Mouse (Mus musculus) midbrain, embryonic 11.5 days (tissue): Measurements from ENCODE around the gene Tas1r3. TPM values are rescaled to one million over a fixed set of nuclear protein-coding genes. Genes with fewer than 3 reads are reported as not detected.

Experiments
- microRNA-seq: library from miRNA; unstranded; fragments of <30 nt; microRNA quantifications from one replicate; pipeline ENCODE4, GENCODE M21; 2017
- polyA plus RNA-seq: library from polyadenylated mRNA; unstranded; fragments of >200 nt; fragmentation: Nextera tagmentation; extraction: Ambion mirVana; gene quantifications from 2 replicates; pipeline ENCODE4 v1.2.1, GENCODE M21; 2014

Tas1r3 gene
- polyA plus RNA-seq, 1 experiment from 2014 or later: 0.34 TPM

Small RNA genes within 50 kb of the gene (microRNA-seq; reads per million reads assigned to microRNA genes)
- gene Gm22991: not detected

Other genes with a start within 250 kb of the Tas1r3 start
- 72.9 and 83.6 TPM in 2 replicates for gene Cdk11b, start 238.5 kb downstream of the Tas1r3 start, polyA plus RNA-seq
- gene Gm10563, start 218.0 kb downstream of the Tas1r3 start, polyA plus RNA-seq: not detected in 2 replicates
- 2.5 and 4.1 TPM in 2 replicates for gene Mmp23, start 210.0 kb downstream of the Tas1r3 start, polyA plus RNA-seq
- gene Mib2, start 194.2 kb downstream of the Tas1r3 start, polyA plus RNA-seq: 11.8 and 12.8 TPM in 2 replicates
- gene Fndc10, start 169.0 kb downstream of the Tas1r3 start, polyA plus RNA-seq: 1.3 and 1.5 TPM in 2 replicates
- 147 and 155 TPM in 2 replicates for gene Ssu72, start 158.6 kb downstream of the Tas1r3 start, polyA plus RNA-seq
- 0.69 and 0.96 TPM in 2 replicates for gene Tmem240, start 128.6 kb downstream of the Tas1r3 start, polyA plus RNA-seq
- 84.5 and 84.6 TPM in 2 replicates for gene Atad3a, start 102.3 kb downstream of the Tas1r3 start, polyA plus RNA-seq
- gene Vwa1, start 88.7 kb downstream of the Tas1r3 start, polyA plus RNA-seq: 9.1 and 9.9 TPM in 2 replicates
- gene Tmem88b, start 77.5 kb downstream of the Tas1r3 start, polyA plus RNA-seq: 0.14 and 0.21 TPM in 2 replicates
- not detected in 2 replicates for gene Ankrd65, start 72.9 kb downstream of the Tas1r3 start, polyA plus RNA-seq
- gene Mrpl20, start 60.5 kb downstream of the Tas1r3 start, polyA plus RNA-seq: 225 and 243 TPM in 2 replicates
- gene Ccnl2, start 50.9 kb downstream of the Tas1r3 start, polyA plus RNA-seq: 146 and 157 TPM in 2 replicates
- 113 and 128 TPM in 2 replicates for gene Aurkaip1, start 32.1 kb downstream of the Tas1r3 start, polyA plus RNA-seq
- 37.7 and 41.9 TPM in 2 replicates for gene Mxra8, start 23.7 kb downstream of the Tas1r3 start, polyA plus RNA-seq
- 8.6 and 10.7 TPM in 2 replicates for gene Dvl1, start 16.0 kb downstream of the Tas1r3 start, polyA plus RNA-seq
- gene Cptp, start 6.1 kb upstream of the Tas1r3 start, polyA plus RNA-seq: 24.7 and 24.8 TPM in 2 replicates
- 102 and 103 TPM in 2 replicates for gene Ints11, start 6.2 kb upstream of the Tas1r3 start, polyA plus RNA-seq
- gene Pusl1, start 28.4 kb upstream of the Tas1r3 start, polyA plus RNA-seq: 37.2 and 39.4 TPM in 2 replicates
- gene Acap3, start 28.5 kb upstream of the Tas1r3 start, polyA plus RNA-seq: 25.6 and 27.5 TPM in 2 replicates
- 148 and 158 TPM in 2 replicates for gene Ube2j2, start 80.5 kb upstream of the Tas1r3 start, polyA plus RNA-seq
- 19.8 and 20.4 TPM in 2 replicates for gene C1qtnf12, start 99.0 kb upstream of the Tas1r3 start, polyA plus RNA-seq
- 17.2 and 18.8 TPM in 2 replicates for gene B3galt6, start 129.3 kb upstream of the Tas1r3 start, polyA plus RNA-seq
- gene Sdf4, start 129.5 kb upstream of the Tas1r3 start, polyA plus RNA-seq: 130 and 136 TPM in 2 replicates
- 0.41 and 1.1 TPM in 2 replicates for gene Tnfrsf4, start 150.5 kb upstream of the Tas1r3 start, polyA plus RNA-seq
- gene Tnfrsf18, start 162.8 kb upstream of the Tas1r3 start, polyA plus RNA-seq: 0.58 and 0.87 TPM in 2 replicates
- gene Ttll10, start 196.1 kb upstream of the Tas1r3 start, polyA plus RNA-seq: 0.15 TPM in 1 of 2 replicates, not detected in the other
- 49.5 and 55.7 TPM in 2 replicates for gene 9430015G10Rik, start 246.6 kb upstream of the Tas1r3 start, polyA plus RNA-seq